Mouse (Mus musculus) urinary bladder, postnatal 10 days (tissue): ENCODE data around the gene Taok3.

Experiments used
- DNase-seq: peaks from one replicate; pipeline ENCODE4 v3.0.0; 2022; ENCODE audit warnings: low spot score

The Taok3 gene

GRCm38 (mm10) chr5:117303691-117304579 is 184.0 kb downstream of the Taok3 start:
- no peak for DNase-seq

DNA sequence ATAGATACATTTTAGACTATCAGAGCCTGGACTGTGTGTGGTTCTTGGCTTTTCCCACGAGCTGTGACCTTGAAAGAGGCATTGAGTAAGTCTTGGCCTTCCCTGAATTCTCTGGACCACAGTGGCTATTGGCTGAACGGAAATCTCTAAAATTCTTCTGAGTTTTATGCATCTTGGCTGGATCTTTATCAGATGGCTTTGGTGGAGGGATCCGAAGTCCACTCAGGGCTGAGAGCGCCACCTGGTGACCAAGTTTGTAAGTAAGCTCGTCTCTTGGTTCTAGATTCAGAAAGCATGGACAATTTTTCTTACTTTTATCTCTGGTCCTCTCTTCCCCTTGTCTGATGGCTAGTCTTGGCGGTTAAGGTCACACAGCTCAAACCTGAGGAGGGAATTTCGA is 185.0 kb downstream of the Taok3 start:
- DNase-seq: peak; percentile 49

DNA sequence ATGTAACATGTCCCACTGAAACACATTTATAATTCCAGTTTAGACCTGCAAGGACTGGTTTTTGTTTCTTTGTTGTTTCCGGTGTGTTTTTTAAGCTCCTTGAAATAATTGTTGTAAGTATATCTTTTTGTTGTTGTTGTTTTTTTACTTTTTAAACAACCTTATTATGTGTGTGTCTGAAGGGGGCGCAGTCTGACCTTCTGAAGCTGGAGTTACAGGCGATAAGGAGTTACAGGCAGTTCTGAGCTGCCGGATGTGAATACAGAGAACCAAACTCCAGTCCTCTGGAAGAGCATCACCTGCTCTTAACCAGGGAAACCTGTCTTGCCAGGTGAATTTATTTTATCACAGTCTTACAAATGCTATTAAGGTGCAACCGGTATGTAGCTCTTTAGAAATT is 185.8 kb downstream of the Taok3 start:
- DNase-seq: no peak

DNA sequence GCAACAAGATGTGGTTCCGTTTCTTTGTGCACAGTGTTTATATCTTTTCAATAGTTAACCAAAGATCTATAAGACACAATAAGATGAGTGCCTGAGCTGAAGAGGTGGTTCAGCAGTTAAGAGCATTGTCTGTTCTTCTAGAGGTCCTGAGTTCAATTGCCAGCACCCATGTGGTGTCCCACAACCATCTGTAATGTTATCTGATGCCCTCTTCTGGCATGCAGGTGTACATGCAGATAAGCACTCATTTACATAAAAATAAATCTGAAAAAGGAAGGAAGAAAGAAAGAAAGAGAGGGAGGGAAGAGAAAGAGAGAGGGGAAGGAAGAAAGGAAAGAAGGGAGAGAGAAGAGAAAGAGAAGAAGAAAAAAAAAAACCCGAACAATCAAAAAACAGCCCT is 186.9 kb downstream of the Taok3 start:
- no peak for DNase-seq

DNA sequence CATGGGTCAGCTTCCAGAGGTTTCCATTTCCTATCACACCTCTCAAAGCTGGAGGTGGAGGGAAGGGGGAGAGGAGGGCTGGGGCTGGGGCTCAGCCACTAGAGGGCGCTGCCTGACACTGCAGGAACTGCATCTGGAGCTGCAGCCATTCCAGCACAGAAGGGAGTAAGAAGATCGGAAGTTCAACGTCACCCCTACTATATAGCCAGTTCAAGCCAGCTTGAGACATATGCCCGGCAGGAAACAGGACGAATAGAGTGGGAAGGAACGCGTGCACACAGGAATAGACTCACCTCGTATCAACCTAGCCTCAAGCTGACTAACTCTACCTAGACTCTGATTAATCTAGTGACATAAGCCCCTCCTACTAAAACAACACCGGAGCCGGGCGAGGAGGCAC is 187.8 kb downstream of the Taok3 start:
- peak; percentile 49 for DNase-seq

- no peak for DNase-seq
Measured at GRCm38 (mm10) chr5:117313420-117313819, 193.5 kb downstream of the Taok3 start.

- DNase-seq: no peak
Measured at GRCm38 (mm10) chr5:117313909-117314308, 194.0 kb downstream of the Taok3 start.

DNA sequence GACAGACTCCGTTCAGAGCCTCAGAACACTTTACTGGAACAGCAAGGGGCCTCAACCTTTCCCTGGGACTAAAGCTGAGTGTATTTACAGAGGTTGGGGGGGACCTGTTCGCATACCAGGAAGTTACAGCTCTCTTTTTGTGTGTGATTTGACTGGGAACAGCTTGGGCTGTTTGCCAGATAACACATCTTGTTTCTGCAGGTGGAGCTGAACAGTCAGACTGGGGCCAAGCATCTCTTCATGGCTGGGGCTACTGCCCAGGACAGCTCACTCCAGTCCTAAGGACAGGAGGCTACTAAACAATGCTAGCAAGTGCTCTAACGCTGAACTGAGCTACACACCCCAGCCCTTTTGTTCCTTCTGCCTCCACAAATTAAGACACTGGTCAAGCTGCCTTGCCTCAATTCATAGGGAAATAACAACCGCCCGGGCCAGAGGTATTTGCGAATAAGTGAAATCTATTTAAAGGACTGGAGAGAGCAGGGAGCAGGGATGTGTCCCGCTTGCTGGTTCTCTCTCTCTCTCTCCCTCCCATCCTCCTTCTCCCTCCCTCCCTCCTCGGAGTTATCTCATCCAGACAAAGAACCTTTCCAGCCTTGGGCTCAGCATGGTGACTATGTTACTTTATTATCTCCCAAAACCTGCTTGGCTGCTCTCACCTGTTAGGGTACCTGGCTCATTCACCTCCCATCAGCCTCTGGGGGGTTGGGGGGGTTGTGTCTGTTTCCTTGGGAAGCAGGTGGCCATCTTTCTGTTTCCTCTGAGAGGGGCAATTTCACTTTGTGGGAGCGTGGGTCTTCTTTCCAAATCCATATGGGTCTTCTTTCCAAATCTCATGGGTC is 194.9 kb downstream of the Taok3 start:
- no peak for DNase-seq

DNA sequence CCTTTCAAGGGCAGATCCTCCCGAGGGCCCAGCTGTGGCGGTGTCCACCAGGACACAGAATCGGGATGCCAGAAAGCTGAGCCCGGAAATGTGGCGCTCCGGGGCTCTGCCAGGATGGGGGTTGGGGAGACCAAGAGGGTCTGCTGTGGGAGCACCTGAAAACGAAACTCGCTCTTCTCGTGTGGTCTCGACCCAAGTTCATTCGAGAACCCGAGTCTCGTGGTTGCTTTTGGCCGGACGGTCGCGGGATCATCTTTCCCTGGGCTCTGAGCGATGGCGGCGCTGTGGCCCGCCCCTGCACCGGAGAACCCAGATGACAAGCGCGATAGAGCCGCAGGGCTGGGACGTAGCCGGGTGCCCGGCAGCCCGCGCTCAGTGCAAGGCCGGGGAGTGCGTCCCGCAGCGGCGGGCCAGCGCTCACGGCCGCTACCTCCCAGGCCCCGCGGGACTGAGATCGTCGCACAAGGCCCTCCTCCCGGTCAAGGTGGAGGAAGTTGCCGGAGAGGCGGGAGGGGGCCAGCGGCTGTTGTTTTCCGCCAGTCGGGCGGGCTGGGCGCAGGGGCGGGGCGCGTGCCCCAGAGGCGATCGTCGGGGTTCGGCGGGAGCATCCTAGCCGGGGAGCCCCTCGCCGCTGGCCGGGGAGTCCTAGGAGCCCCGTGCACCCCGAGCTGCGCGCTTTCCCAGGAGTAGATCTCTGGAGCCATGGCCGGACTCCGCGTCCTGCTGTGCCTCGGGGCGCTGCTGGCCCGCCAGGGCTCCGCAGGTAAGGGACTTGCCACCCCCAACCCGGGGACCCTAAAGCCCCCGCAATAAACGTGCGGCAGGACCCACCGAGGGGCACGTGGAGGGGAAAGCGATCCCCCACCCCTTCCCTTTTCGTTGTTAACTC is 199.1 kb downstream of the Taok3 start, which contains the start of gene Vsig10:
Gene Vsig10, plus strand, starts transcription at position 343 of the 889 bp plus-strand sequence.
- peak; percentile 42 for DNase-seq

- no peak for DNase-seq
Measured at GRCm38 (mm10) chr5:117323751-117324150, 203.8 kb downstream of the Taok3 start.
